Mouse (Mus musculus) stomach, embryonic 14.5 days (tissue): ENCODE results near the gene Tbc1d8. TPM values are rescaled to one million over a fixed set of nuclear protein-coding genes. Genes with fewer than 3 reads are reported as not detected.

Experiments
- ATAC-seq: fragments of 200-750 bp; cut with Nextera tagmentation; 2 replicates; pipeline ENCODE4 v1.8.0; 2017; ENCODE audit warnings: low read depth, moderate TSS enrichment; ENCODE audit not compliant: insufficient number of reproducible peaks, insufficient read depth, low FRiP score
- H3K27ac ChIP-seq: fragments of 300-500 bp; sonication (generic); 2 replicates; pipeline ENCODE4 v1.5.1; 2014; ENCODE audit warnings: mild to moderate bottlenecking, low read length, moderate library complexity, mixed read lengths
- H3K27me3 ChIP-seq: fragments of 300-500 bp; sonication (generic); 2 replicates; pipeline ENCODE4 v1.6.1; 2014; ENCODE audit warnings: low read length, control low read depth, mixed read lengths; ENCODE audit not compliant: control insufficient read depth, insufficient read depth
- H3K36me3 ChIP-seq: fragments of 300-500 bp; sonication (generic); 2 replicates; pipeline ENCODE4 v1.6.1; 2014; ENCODE audit warnings: mild to moderate bottlenecking, control low read depth, low read length, moderate library complexity, mixed read lengths; ENCODE audit not compliant: control insufficient read depth, insufficient read depth
- H3K4me1 ChIP-seq: fragments of 300-500 bp; sonication (generic); 2 replicates; pipeline ENCODE4 v1.6.1; 2014; ENCODE audit warnings: low read length, control low read depth, mixed read lengths; ENCODE audit not compliant: control insufficient read depth, insufficient read depth
- H3K4me2 ChIP-seq: fragments of 300-500 bp; sonication (generic); replicated peaks from 2 replicates; pipeline ENCODE4 v1.6.1; 2014; ENCODE audit warnings: low read depth, low read length, control low read depth
- H3K4me3 ChIP-seq: fragments of 300-500 bp; sonication (generic); 2 replicates; pipeline ENCODE4 v1.5.1; 2014; ENCODE audit warnings: low read depth, low read length, control low read depth
- H3K9ac ChIP-seq: fragments of 300-500 bp; sonication (generic); replicated peaks from 2 replicates; pipeline ENCODE4 v1.6.1; 2014; ENCODE audit warnings: low read depth, mild to moderate bottlenecking, control low read depth, low read length, moderate library complexity, mixed read lengths
- H3K9me3 ChIP-seq: fragments of 300-500 bp; sonication (generic); 2 replicates; pipeline ENCODE4 v1.6.1; 2016; ENCODE audit warnings: low read depth, low read length, control low read depth; ENCODE audit not compliant: control insufficient read depth
- WGBS: fragments of 180-500 bp; shearing (Covaris S2); extraction: QIAGEN DNeasy Blood & Tissue Kit; methylation state at CpG from one replicate; pipeline ENCODE4 v1.1.7; 2014; 5-methylcytosine and 5-hydroxymethylcytosine counted together
- polyA plus RNA-seq: library from polyadenylated mRNA; unstranded; fragments of >200 nt; fragmentation: Nextera tagmentation; extraction: Ambion mirVana; gene quantifications from 2 replicates; pipeline ENCODE4 v1.2.1, GENCODE M21; 2014

Tbc1d8 gene
- polyA plus RNA-seq, 1 experiment from 2014 or later = 11.7 TPM

DNA sequence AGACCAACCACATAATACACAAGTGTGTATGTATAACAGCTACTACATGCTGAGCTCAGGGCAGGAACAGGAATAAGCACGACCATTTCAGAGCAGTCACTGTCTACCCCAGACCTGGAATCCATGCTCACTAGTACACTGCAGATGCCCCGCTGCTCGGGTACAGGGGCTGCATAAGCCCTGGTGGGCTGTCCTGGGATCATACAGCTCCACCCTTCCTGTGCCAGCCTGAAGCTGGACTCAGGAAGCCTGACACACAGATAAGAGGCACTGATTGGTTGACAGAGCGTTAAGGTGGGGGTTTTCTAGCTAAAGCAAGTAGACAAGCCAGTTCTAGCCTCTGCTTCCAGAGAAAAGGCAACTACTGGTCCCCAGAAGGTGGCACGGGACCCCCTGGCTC, 99.5 kb downstream of the Tbc1d8 start:
- Histone ChIP-seq H3K9ac (no peak overlapping the region), H3K27ac (no peak overlapping the region), H3K4me1 (no peaks in the 10 kb centered on the region), H3K36me3 (peaks cover 6% of the 10 kb centered on the region), H3K4me2 (no peak overlapping the region), H3K4me3 (no peak overlapping the region), H3K9me3 (no peaks in the 10 kb centered on the region), H3K27me3 (no peaks in the 10 kb centered on the region)
- 71% methylated on average over 5 of the region's 5 CpGs for WGBS
- ATAC-seq = no peak

DNA sequence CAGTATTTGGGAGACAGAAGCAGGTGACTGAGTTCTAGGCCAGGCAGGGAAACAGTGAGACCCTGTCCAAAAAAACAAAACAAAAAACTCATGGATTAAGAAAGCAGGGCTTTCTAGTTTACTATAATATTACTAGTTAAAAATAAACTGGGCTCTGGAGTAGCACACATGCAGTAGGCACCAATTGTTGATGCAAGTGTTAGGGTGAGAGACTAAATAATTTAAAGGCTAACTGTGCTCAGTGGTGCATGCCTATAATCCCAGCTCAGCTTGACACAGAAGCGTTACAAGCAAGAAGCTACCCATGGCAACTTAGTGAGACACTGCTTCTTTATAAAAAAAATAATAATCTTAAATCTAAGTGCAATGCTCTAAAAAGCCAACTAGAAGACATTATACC, 100.0 kb downstream of the Tbc1d8 start:
- WGBS = 81% methylated on average over 1 of the region's 1 CpGs
- no peak overlapping the region for H3K9ac ChIP-seq
- H3K4me1 ChIP-seq = no peaks in the 10 kb centered on the region
- no peak for ATAC-seq
- H3K27ac ChIP-seq = no peak overlapping the region
- H3K4me2 ChIP-seq = no peak overlapping the region
- peaks cover 10% of the 10 kb centered on the region for H3K36me3 ChIP-seq
- H3K4me3 ChIP-seq = no peak overlapping the region
- no peaks in the 10 kb centered on the region for H3K27me3 ChIP-seq
- H3K9me3 ChIP-seq = no peaks in the 10 kb centered on the region

DNA sequence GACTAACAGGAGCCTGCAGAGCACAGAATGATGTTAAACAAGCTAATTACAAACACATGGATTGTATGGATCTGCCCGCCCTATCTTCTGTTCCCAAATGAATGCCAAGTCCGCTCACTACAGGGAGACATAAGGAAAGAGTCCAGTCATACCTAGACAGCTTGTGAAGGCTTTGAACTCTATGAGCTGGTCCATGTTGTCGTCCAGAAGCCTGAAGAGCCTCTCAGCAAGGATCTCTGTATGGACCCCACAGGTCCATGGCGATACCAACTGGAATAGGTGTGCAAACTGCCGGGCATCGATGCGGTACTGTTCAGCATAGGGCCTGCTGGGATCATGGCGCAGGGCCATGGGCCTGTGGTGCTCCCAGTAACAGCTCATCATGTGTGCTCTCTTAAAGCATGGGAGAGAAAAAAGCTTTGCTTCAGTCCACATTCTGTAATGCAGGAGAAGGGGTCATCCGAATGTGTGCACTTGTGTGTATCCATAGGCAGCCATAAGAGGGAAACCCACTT, 101.8 kb downstream of the Tbc1d8 start:
- ATAC-seq = no peak
- H3K4me3 ChIP-seq = no peak overlapping the region
- H3K9me3 ChIP-seq = no peaks in the 10 kb centered on the region
- 91% methylated on average over 9 of the region's 9 CpGs for WGBS
- H3K4me2 ChIP-seq = no peak overlapping the region
- peaks cover 27% of the 10 kb centered on the region for H3K36me3 ChIP-seq
- H3K9ac ChIP-seq = no peak overlapping the region
- no peaks in the 10 kb centered on the region for H3K4me1 ChIP-seq
- no peaks in the 10 kb centered on the region for H3K27me3 ChIP-seq
- no peak overlapping the region for H3K27ac ChIP-seq

DNA sequence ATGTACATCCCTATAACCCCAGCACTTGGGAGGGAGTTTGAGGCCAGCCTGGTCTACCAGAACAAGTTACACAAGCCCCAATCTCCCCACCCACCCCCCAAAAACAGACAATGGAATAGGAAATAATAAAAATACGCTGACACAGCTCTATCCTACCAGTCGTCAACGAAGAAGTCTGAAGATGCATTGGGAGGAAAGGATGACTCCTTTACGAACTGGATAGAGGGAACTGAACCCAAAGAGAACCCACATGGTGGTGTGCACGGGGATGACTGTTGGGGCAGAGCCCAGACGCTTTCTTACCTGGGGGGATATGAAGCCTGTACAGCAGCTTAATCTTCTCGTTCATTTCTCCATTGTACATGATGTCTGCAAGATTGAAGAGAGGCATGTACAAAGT, 102.4 kb downstream of the Tbc1d8 start:
- no peak overlapping the region for H3K27ac ChIP-seq
- ATAC-seq = no peak
- H3K36me3 ChIP-seq = peaks cover 30% of the 10 kb centered on the region
- no peaks in the 10 kb centered on the region for H3K27me3 ChIP-seq
- H3K9me3 ChIP-seq = no peaks in the 10 kb centered on the region
- no peak overlapping the region for H3K4me3 ChIP-seq
- no peak overlapping the region for H3K4me2 ChIP-seq
- WGBS = 86% methylated on average over 7 of the region's 7 CpGs
- no peaks in the 10 kb centered on the region for H3K4me1 ChIP-seq
- H3K9ac ChIP-seq = no peak overlapping the region

DNA sequence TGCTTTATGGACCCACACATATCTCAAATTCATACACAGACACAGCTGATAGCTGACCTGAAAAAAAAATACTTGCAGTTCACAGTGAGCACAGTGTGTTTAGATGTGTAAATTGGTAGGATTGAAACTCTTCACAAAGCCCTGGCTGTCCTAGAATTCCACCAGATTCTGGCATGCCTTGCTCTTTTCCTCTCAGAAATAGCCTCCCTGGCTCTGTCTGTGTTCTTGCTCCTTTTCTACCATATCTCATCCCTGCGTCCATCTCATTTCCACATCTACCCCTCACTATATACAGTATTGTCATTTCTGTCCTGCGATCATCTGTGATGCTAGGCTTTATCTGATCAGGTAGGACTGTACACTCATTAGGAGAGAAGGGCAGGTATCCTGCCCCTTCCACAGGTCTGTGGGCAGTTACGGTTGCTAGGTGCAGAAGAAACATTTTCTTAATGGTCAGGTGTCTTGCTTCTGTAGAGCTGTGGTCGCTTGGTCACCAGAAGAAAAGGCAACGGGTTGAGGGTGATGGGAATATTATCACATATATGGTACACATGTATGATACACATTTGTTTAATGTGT, 104.2 kb downstream of the Tbc1d8 start:
- 79% methylated on average over 5 of the region's 5 CpGs for WGBS
- no peak for ATAC-seq

DNA sequence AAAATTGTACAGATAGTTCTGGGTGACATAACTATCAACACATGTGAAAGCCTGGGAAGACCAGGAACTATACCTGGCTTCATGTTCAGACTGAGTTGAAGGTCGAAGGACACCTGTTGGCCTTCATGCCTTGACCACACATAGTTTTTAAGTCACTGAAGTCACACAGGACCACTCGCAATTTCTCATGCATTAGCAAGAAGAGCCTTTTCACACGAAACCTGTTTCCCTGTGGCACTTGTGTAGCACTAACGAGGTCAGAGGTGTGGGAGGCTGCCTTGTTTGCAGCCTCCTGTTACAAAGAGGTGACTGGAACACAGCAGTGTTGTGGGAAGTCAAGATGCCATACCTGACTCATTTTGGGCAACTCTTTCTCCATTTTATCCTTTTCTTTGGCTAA, 105.2 kb downstream of the Tbc1d8 start:
- 68% methylated on average over 4 of the region's 4 CpGs for WGBS
- no peak overlapping the region for H3K9ac ChIP-seq
- H3K27me3 ChIP-seq = no peaks in the 10 kb centered on the region
- peaks cover 51% of the 10 kb centered on the region for H3K36me3 ChIP-seq
- H3K27ac ChIP-seq = no peak overlapping the region
- H3K9me3 ChIP-seq = no peaks in the 10 kb centered on the region
- peaks cover 5% of the 10 kb centered on the region; the same call in 1 of the 2 replicates for H3K4me1 ChIP-seq
- no peak overlapping the region for H3K4me3 ChIP-seq
- ATAC-seq = no peak
- H3K4me2 ChIP-seq = no peak overlapping the region

More for the DNA sequence above, 104.2 kb downstream of the Tbc1d8 start:
- Histone ChIP-seq H3K27ac (no peak overlapping the region), H3K9me3 (no peaks in the 10 kb centered on the region), H3K36me3 (peaks cover 48% of the 10 kb centered on the region), H3K4me3 (no peak overlapping the region), H3K9ac (no peak overlapping the region), H3K27me3 (no peaks in the 10 kb centered on the region), H3K4me2 (no peak overlapping the region), H3K4me1 (peaks cover 2% of the 10 kb centered on the region; the same call in 1 of the 2 replicates)

DNA sequence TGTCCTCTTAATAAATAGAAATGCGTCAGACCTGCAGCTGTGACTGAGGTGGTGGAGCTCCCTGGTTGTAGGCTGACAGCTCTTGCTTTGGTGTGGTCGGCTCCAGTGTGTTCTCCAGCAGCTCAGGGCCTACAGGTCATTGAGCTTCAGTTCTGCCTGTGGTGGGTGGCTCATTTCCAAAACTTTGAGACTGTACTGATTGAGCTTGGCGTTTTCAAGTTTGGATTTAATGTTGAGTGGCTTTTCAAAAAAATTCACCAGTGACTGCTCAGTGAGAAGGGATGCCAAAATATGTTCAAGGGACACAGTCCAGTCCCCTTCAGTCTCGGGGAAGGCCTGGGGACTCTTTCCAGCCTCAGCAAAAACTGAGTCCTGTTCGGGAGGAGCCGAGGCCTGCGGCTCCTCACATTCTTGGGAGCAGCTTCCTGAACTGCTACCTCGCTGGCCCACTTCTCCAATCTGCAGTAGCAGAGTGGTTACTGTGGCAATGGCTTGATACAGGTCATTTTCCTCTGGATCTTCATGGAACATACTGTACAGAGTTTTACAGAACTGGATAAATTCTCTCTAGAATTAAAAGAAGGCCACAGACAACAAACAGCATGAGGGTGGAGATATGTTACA, 106.2 kb downstream of the Tbc1d8 start:
- 85% methylated on average over 8 of the region's 8 CpGs for WGBS
- no peaks in the 10 kb centered on the region for H3K9me3 ChIP-seq
- no peak overlapping the region for H3K4me3 ChIP-seq
- H3K9ac ChIP-seq = no peak overlapping the region
- H3K4me2 ChIP-seq = no peak overlapping the region
- no peak for ATAC-seq
- H3K36me3 ChIP-seq = peaks cover 51% of the 10 kb centered on the region
- peaks cover 5% of the 10 kb centered on the region; the same call in 1 of the 2 replicates for H3K4me1 ChIP-seq
- no peak overlapping the region for H3K27ac ChIP-seq
- no peaks in the 10 kb centered on the region for H3K27me3 ChIP-seq

DNA sequence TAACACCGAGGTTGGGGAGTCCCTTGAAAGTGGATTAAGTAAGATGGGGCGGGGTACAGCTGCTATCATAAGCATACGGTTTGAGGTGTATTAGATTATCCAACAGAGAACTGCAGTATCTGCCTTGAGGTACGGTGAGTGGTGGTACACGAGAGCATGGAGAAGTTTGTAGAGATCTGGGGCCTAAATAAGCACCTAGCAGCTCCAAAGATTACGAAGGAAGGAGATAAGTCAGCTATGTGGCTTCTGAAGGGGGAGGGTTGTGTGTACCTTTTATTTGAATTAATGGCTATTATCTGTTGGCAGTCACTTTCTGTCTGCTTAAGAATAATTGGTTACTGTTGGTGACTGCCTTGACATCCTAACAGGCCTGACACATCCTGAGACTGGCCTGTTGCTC, 108.1 kb downstream of the Tbc1d8 start:
- no peak overlapping the region for H3K27ac ChIP-seq
- H3K9ac ChIP-seq = no peak overlapping the region
- H3K36me3 ChIP-seq = peaks cover 51% of the 10 kb centered on the region
- H3K4me1 ChIP-seq = peaks cover 5% of the 10 kb centered on the region; the same call in 1 of the 2 replicates
- no peak overlapping the region for H3K4me2 ChIP-seq
- no peak overlapping the region for H3K4me3 ChIP-seq
- H3K9me3 ChIP-seq = no peaks in the 10 kb centered on the region
- no peaks in the 10 kb centered on the region for H3K27me3 ChIP-seq
- 86% methylated on average over 6 of the region's 6 CpGs for WGBS
- no peak for ATAC-seq
